Mouse (Mus musculus): ENCODE results near the gene Synj2.

Synj2 gene

DNA sequence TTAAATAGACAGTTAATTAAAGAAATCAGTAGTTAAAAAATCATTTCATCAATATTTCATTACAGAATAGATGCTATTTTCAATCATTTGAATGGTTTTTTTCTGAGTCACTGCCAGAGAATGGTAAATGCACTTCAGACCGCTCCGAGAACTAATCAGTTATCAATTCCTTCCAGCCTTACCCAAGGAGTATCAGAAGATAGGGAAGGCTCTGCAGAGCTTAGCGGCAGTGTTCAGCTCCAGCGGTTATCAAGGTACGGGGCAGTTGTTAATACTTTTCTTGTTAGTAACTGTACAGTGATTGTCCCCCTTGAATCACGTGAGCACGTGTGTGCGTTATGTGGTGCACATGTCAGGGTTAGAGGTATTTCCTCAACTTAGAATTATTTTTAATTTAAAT, 19.1 kb upstream of the Synj2 start:
- Histone ChIP-seq H3K36me3 (ENCODE audit: control insufficient read depth, insufficient read depth, low read length, poor library complexity, severe bottlenecking) (peaks cover 28% of the 10 kb centered on the region), H3K27me3 (ENCODE audit: control insufficient read depth, insufficient read depth, low read length, poor library complexity, severe bottlenecking) (no peaks in the 10 kb centered on the region)
- no peak for DNase-seq (ENCODE audit: low read depth, low spot score)

- no peaks in the 10 kb centered on the region for H3K27me3 ChIP-seq (ENCODE audit: control insufficient read depth, insufficient read depth, low read length, poor library complexity, severe bottlenecking)
- peak; percentile 42 for DNase-seq (ENCODE audit: low read depth, low spot score)
- H3K36me3 ChIP-seq (ENCODE audit: control insufficient read depth, insufficient read depth, low read length, poor library complexity, severe bottlenecking) = peaks cover 27% of the 10 kb centered on the region
Observed at GRCm38 (mm10) chr17:5923281-5923680, 17.8 kb upstream of the Synj2 start.

- DNase-seq (ENCODE audit: low read depth, low spot score) = no peak
- Histone ChIP-seq H3K36me3 (ENCODE audit: control insufficient read depth, insufficient read depth, low read length, poor library complexity, severe bottlenecking) (peaks cover 27% of the 10 kb centered on the region), H3K27me3 (ENCODE audit: control insufficient read depth, insufficient read depth, low read length, poor library complexity, severe bottlenecking) (no peaks in the 10 kb centered on the region)
Observed at GRCm38 (mm10) chr17:5924238-5924637, 16.8 kb upstream of the Synj2 start.

DNA sequence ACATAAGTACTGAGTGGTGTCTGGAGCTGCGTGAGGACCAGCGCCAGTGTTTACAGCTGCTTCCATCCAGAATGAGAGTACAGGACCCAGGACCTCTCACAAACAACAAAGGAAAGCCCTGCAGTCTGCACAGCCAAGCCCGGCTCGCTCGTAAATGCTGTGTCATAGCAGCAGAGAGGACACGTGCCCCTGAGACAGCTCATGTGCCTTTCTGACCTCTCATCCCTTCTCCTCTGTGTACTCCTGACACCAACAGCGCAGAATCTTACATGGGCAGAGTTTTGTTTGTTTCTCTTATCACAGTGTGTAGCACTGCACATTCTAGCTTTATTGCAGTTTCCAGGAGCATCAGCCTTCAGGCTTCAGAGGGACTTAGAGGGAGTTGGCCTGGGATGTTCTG, 14.4 kb upstream of the Synj2 start:
- peaks cover 17% of the 10 kb centered on the region for H3K36me3 ChIP-seq (ENCODE audit: control insufficient read depth, insufficient read depth, low read length, poor library complexity, severe bottlenecking)
- no peak for DNase-seq (ENCODE audit: low read depth, low spot score)

DNA sequence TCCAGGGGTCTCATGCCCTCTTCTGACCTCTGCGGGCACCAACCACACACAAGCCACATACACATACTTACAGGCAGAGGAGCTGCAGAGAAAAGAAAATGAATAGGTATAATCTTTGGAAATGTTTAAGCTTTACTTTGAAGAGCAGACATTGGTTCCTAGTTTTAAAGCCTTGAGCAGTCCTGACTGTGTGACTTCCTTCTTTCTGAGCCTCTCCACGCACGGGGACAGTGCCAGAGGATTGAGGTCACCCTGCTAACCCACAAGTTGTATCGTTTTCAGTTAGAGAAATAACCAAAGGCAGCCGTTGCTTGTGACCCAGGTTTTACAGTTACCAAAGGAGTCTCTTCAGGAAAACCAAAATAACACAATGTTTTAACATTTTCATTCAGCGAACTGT, 12.0 kb upstream of the Synj2 start:
- no peak for DNase-seq (ENCODE audit: low read depth, low spot score)
- H3K27me3 ChIP-seq (ENCODE audit: control insufficient read depth, insufficient read depth, low read length, poor library complexity, severe bottlenecking) = no peaks in the 10 kb centered on the region
- H3K36me3 ChIP-seq (ENCODE audit: control insufficient read depth, insufficient read depth, low read length, poor library complexity, severe bottlenecking) = peaks cover 8% of the 10 kb centered on the region

More for the DNA sequence above, 14.4 kb upstream of the Synj2 start:
- no peaks in the 10 kb centered on the region for H3K27me3 ChIP-seq (ENCODE audit: control insufficient read depth, insufficient read depth, low read length, poor library complexity, severe bottlenecking)

DNA sequence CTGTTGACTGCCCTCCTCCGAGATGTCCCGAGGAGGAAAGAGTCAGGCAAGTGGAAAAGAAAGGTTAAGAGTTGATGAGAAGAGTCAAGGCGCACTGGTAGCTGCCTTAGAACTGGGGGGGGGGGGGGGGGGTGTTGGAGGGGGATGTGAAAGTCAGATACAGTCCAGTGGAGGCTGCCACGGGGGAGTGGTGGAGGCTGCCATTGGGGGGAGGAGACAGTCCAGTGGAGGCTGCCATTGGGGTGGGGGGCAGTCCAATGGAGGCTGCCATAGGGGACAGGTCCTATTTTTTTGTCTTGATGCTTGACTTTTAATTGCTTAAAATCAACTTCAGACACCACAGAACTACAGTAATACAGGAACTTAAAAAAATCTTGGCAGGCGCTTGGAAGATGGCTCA, 8.9 kb upstream of the Synj2 start:
- Histone ChIP-seq H3K36me3 (ENCODE audit: control insufficient read depth, insufficient read depth, low read length, poor library complexity, severe bottlenecking) (peaks cover 2% of the 10 kb centered on the region), H3K27me3 (ENCODE audit: control insufficient read depth, insufficient read depth, low read length, poor library complexity, severe bottlenecking) (no peaks in the 10 kb centered on the region)
- DNase-seq (ENCODE audit: low read depth, low spot score) = peak; percentile 66

GRCm38 (mm10) chr17:5934554-5935324, 6.3 kb upstream of the Synj2 start:
- Histone ChIP-seq H3K36me3 (ENCODE audit: control insufficient read depth, insufficient read depth, low read length, poor library complexity, severe bottlenecking) (no peaks in the 10 kb centered on the region), H3K27me3 (ENCODE audit: control insufficient read depth, insufficient read depth, low read length, poor library complexity, severe bottlenecking) (no peaks in the 10 kb centered on the region)
- peak; percentile 96 for DNase-seq (ENCODE audit: low read depth, low spot score)

GRCm38 (mm10) chr17:5935680-5936079, 5.4 kb upstream of the Synj2 start:
- no peak for DNase-seq (ENCODE audit: low read depth, low spot score)
- Histone ChIP-seq H3K36me3 (ENCODE audit: control insufficient read depth, insufficient read depth, low read length, poor library complexity, severe bottlenecking) (no peaks in the 10 kb centered on the region), H3K27me3 (ENCODE audit: control insufficient read depth, insufficient read depth, low read length, poor library complexity, severe bottlenecking) (no peaks in the 10 kb centered on the region)

DNA sequence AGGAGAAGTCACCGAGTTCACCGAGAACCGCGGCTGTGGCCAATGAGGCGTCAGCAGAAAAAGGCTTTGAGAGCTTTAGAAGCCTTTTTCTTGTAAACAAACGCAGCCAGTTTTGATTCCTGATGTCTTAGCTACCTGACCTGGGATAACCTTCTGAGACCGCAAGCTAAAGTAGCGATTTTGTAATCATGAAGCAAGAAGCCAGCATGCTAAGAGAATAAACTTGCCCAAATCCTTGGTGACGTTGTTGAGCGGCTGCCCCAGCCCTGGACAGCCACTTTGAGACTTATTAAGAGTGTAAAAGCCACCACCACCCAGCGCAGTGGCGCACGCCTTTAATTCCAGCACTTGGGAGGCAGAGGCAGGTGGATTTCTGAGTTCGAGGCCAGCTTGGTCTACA, 4.8 kb upstream of the Synj2 start:
- no peaks in the 10 kb centered on the region for H3K27me3 ChIP-seq (ENCODE audit: control insufficient read depth, insufficient read depth, low read length, poor library complexity, severe bottlenecking)
- peak; percentile 60 for DNase-seq (ENCODE audit: low read depth, low spot score)
- no peaks in the 10 kb centered on the region for H3K36me3 ChIP-seq (ENCODE audit: control insufficient read depth, insufficient read depth, low read length, poor library complexity, severe bottlenecking)

GRCm38 (mm10) chr17:5937441-5937840, 3.6 kb upstream of the Synj2 start:
- Histone ChIP-seq H3K27me3 (ENCODE audit: control insufficient read depth, insufficient read depth, low read length, poor library complexity, severe bottlenecking) (no peaks in the 10 kb centered on the region), H3K36me3 (ENCODE audit: control insufficient read depth, insufficient read depth, low read length, poor library complexity, severe bottlenecking) (no peaks in the 10 kb centered on the region)
- no peak for DNase-seq (ENCODE audit: low read depth, low spot score)

DNA sequence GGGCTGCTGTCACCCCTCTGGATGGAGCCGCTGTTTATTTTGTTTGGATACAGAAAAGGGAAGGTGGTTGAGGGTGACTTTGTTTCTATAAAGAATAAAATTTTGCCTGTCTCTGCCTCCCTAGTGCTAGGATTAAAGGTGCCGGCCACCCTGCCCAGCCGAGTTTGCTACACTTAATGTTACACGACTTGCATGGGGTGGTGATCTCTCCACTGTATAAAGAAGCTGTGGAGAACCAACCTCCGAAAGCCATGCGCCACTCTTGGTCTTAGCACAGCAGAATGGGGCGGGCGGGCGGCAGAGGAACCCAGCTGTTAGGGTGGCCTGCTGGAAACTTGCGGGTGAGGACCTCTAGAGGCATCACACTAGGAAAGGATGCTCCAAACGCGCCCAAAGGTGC, 1.2 kb upstream of the Synj2 start:
- Histone ChIP-seq H3K27me3 (ENCODE audit: control insufficient read depth, insufficient read depth, low read length, poor library complexity, severe bottlenecking) (no peaks in the 10 kb centered on the region), H3K36me3 (ENCODE audit: control insufficient read depth, insufficient read depth, low read length, poor library complexity, severe bottlenecking) (no peaks in the 10 kb centered on the region)
- no peak for DNase-seq (ENCODE audit: low read depth, low spot score)

DNA sequence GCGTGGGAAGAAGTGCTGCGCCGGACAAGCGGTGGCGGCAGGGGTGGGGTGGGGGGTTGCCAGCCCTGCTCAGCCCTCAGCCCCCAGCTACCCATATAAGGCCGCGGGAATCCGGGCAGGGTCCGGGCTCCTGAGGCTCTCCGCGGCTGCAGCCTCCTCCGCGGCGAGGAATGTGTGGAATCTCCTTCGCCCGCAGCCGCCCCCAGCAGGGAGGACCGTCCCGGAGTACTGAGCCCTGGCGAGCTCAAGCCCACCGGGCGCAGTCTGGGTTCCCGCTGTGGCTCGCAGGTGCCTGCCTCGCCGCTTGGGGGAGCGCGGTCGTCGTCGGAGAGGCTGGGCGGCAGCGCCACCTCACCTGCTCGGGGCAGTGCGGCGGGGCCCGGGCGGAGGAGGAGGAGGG, 288 bp upstream of the Synj2 start:
- Histone ChIP-seq H3K36me3 (ENCODE audit: control insufficient read depth, insufficient read depth, low read length, poor library complexity, severe bottlenecking) (no peaks in the 10 kb centered on the region), H3K27me3 (ENCODE audit: control insufficient read depth, insufficient read depth, low read length, poor library complexity, severe bottlenecking) (no peaks in the 10 kb centered on the region)
- DNase-seq (ENCODE audit: low read depth, low spot score) = peak; percentile 87

DNA sequence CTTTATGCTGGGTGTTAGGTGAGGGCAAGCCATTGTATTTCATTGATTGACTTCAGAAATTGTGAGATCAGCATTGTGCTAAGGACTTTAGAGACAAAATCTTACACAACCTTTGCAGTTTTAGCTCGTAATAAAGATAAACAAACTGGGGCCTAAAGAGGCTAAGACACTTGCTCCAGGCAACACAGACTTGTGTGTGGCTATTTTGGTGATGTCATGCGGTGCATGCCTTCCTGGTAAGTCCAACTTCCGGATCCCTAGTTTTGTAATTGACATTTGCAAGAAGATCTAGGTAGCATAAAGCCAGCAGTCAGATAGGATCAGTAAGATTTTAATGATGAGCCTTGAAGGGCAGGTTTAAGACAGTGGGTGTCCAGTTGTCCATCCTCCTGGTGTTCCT, 1.1 kb downstream of the Synj2 start:
- no peak for DNase-seq (ENCODE audit: low read depth, low spot score)
- Histone ChIP-seq H3K27me3 (ENCODE audit: control insufficient read depth, insufficient read depth, low read length, poor library complexity, severe bottlenecking) (no peaks in the 10 kb centered on the region), H3K36me3 (ENCODE audit: control insufficient read depth, insufficient read depth, low read length, poor library complexity, severe bottlenecking) (no peaks in the 10 kb centered on the region)

GRCm38 (mm10) chr17:5943053-5943452, 2.0 kb downstream of the Synj2 start:
- Histone ChIP-seq H3K27me3 (ENCODE audit: control insufficient read depth, insufficient read depth, low read length, poor library complexity, severe bottlenecking) (no peaks in the 10 kb centered on the region), H3K36me3 (ENCODE audit: control insufficient read depth, insufficient read depth, low read length, poor library complexity, severe bottlenecking) (no peaks in the 10 kb centered on the region)
- no peak for DNase-seq (ENCODE audit: low read depth, low spot score)

DNA sequence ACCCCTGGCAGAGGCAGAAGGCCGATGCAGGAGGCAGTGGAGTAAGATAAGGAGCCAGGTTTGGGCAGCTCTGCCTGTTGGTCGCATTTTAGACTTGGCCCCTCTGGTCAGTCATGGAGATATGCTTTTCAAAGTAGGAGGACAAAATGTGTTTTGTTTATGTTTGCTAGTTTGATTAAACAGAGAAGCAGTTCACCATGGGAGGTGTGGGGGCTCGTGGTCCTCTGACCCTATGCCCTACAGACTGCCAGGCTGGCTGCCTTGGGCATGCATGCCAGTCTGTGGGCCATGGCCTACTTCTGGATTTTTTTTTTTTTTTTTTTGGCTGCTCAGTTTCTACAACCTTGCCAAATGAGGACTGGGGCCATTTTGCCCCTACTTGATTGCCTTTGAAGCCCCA, 6.0 kb downstream of the Synj2 start:
- DNase-seq (ENCODE audit: low read depth, low spot score) = no peak

DNA sequence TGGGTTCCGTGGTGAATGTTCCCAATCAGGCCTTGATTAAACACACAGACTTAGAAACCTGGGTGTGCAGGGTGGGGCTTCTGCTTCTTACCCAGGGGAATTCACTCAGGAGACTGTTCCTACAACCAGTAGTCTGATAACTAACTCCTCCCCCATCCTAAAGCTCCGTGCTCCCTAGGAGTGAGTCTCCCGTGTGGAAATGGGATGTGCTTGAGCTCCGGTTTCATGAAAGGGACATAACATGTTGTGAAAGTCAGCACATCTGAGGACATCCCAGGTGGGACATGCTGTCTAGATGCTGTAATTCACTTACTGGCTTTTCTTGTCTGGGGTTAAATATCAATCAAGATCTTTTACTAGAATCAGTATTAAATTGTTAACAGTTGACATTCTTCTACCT, 11.4 kb downstream of the Synj2 start:
- Histone ChIP-seq H3K27me3 (ENCODE audit: control insufficient read depth, insufficient read depth, low read length, poor library complexity, severe bottlenecking) (no peaks in the 10 kb centered on the region), H3K36me3 (ENCODE audit: control insufficient read depth, insufficient read depth, low read length, poor library complexity, severe bottlenecking) (no peaks in the 10 kb centered on the region)
- no peak for DNase-seq (ENCODE audit: low read depth, low spot score)

More for the DNA sequence above, 6.0 kb downstream of the Synj2 start:
- no peaks in the 10 kb centered on the region for H3K36me3 ChIP-seq (ENCODE audit: control insufficient read depth, insufficient read depth, low read length, poor library complexity, severe bottlenecking)
- H3K27me3 ChIP-seq (ENCODE audit: control insufficient read depth, insufficient read depth, low read length, poor library complexity, severe bottlenecking) = no peaks in the 10 kb centered on the region

Data from splenic B cell, adult 2 months (primary cell).